Mouse (Mus musculus) stomach, postnatal 0 days (tissue): ENCODE results near the gene Sumo1. TPM values are rescaled to one million over a fixed set of nuclear protein-coding genes. Genes with fewer than 3 reads are reported as not detected.
A peak's percentile ranks its signal among the peaks of the same experiment; 100 is the strongest.

ENCODE experiments used
- ATAC-seq: fragments of 200-750 bp; cut with Nextera tagmentation; 2 replicates; pipeline ENCODE4 v1.8.0; 2017; ENCODE audit not compliant: low FRiP score, low TSS enrichment
- DNase-seq: peaks from one replicate; pipeline ENCODE4 v3.0.0-alpha.2; 2016; ENCODE audit warnings: low spot score
- H3K27ac ChIP-seq: fragments of 300-500 bp; sonication (generic); replicated peaks from 2 replicates; pipeline ENCODE4 v1.5.1; 2014; ENCODE audit warnings: mild to moderate bottlenecking, control low read depth
- H3K27me3 ChIP-seq: fragments of 300-500 bp; sonication (generic); 2 replicates; pipeline ENCODE4 v1.6.1; 2014; ENCODE audit warnings: low read length; ENCODE audit not compliant: control insufficient read depth, insufficient read depth
- H3K36me3 ChIP-seq: fragments of 300-500 bp; sonication (generic); 2 replicates; pipeline ENCODE4 v1.6.1; 2014; ENCODE audit warnings: low read length, mixed read lengths; ENCODE audit not compliant: control insufficient read depth, insufficient read depth
- H3K4me1 ChIP-seq: fragments of 300-500 bp; sonication (generic); replicated peaks from 2 replicates; pipeline ENCODE4 v1.6.1; 2014; ENCODE audit warnings: antibody characterized with exemption; ENCODE audit not compliant: control insufficient read depth, insufficient read depth
- H3K4me2 ChIP-seq: fragments of 300-500 bp; sonication (generic); replicated peaks from 2 replicates; pipeline ENCODE4 v1.6.1; 2014; ENCODE audit warnings: low read depth, mild to moderate bottlenecking, control low read depth, moderate library complexity
- H3K4me3 ChIP-seq: fragments of 300-500 bp; sonication (generic); 2 replicates; pipeline ENCODE4 v1.5.1; 2014; ENCODE audit warnings: low read depth, low read length, control low read depth
- H3K9ac ChIP-seq: fragments of 300-500 bp; sonication (generic); 2 replicates; pipeline ENCODE4 v1.6.1; 2014; ENCODE audit warnings: mild to moderate bottlenecking, low read length, control low read depth, mixed read lengths
- H3K9me3 ChIP-seq: fragments of 300-500 bp; sonication (generic); 2 replicates; pipeline ENCODE4 v1.6.1; 2016; ENCODE audit warnings: low read length; ENCODE audit not compliant: control insufficient read depth
- CTCF ChIP-seq: IDR thresholded peaks from 2 replicates; pipeline ENCODE4 v1.5.1; 2016; ENCODE audit warnings: antibody characterized with exemption, low read depth, mild to moderate bottlenecking, moderate library complexity
- EP300 ChIP-seq: optimal IDR thresholded peaks from 2 replicates; pipeline ENCODE3; 2016; ENCODE audit warnings: antibody characterized with exemption
- WGBS: fragments of 180-500 bp; shearing (Covaris S2); extraction: QIAGEN DNeasy Blood & Tissue Kit; methylation state at CpG from one replicate; pipeline ENCODE4 v1.1.7; 2014; 5-methylcytosine and 5-hydroxymethylcytosine counted together
- polyA plus RNA-seq: library from polyadenylated mRNA; unstranded; fragments of >200 nt; fragmentation: Nextera tagmentation; extraction: Ambion mirVana; gene quantifications from 2 replicates; pipeline ENCODE4 v1.2.1, GENCODE M21; 2015

The Sumo1 gene
- polyA plus RNA-seq, 1 experiment from 2014 or later, result 224 TPM

DNA sequence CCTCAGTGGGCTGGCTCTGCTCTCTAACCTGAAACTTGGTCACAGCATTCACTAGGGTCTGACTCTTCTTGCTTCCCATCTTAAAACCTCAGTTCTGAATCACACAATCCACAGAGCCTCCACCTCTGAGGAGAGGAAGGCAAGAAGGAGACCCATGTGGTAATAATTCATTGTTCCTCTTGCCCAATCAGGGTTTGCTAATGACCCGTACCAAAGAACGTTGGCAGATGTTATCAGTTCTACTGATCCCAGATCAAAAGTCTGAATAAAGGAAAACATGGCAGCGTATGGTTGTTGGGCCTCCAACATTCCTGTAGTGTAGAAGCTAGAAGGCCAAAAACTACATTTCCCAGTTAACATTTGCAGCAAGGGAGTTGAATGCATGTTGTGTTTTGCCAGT is 99.1 kb downstream of the Sumo1 start:
- H3K27me3 ChIP-seq, result no peaks in the 10 kb centered on the region
- WGBS, result 79% methylated on average over 3 of the region's 3 CpGs
- no peak overlapping the region for H3K4me3 ChIP-seq
- TF ChIP-seq CTCF (no peak), EP300 (no peak)
- H3K36me3 ChIP-seq, result no peaks in the 10 kb centered on the region
- DNase-seq (no peak), ATAC-seq (no peak)
- no peak overlapping the region for H3K27ac ChIP-seq
- no peak overlapping the region for H3K4me2 ChIP-seq
- no peaks in the 10 kb centered on the region for H3K9me3 ChIP-seq
- no peaks in the 10 kb centered on the region for H3K4me1 ChIP-seq
- H3K9ac ChIP-seq, result no peak overlapping the region

DNA sequence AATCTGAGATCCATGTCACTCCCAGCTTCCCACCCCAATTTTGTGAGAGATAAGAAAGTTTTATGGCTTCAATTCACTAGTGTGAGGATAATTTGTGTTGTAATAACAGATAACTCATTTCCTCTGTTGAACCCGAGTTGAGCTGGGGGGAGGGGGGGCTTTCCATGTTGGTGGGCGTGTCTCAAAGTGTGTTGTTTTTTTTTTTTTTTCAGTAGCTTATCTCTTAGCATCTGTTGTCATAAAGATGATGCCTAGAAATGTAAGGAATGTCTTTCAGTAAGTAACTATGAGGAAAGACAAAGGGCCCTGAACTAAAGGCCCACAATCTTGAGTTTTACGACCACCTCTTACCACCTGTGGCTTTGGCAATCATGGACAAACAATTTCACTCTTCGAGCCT is 99.9 kb downstream of the Sumo1 start:
- H3K4me1 ChIP-seq, result no peaks in the 10 kb centered on the region; the same call in 1 of the 2 replicates
- ATAC-seq, result no peak
- H3K9me3 ChIP-seq, result no peaks in the 10 kb centered on the region
- 64% methylated on average over 4 of the region's 4 CpGs for WGBS
- H3K4me3 ChIP-seq, result no peak overlapping the region
- TF ChIP-seq EP300 (no peak), CTCF (no peak)
- DNase-seq, result no peak
- no peaks in the 10 kb centered on the region for H3K27me3 ChIP-seq
- H3K36me3 ChIP-seq, result no peaks in the 10 kb centered on the region
- H3K4me2 ChIP-seq, result no peak overlapping the region
- H3K27ac ChIP-seq, result no peak overlapping the region
- no peak overlapping the region for H3K9ac ChIP-seq

DNA sequence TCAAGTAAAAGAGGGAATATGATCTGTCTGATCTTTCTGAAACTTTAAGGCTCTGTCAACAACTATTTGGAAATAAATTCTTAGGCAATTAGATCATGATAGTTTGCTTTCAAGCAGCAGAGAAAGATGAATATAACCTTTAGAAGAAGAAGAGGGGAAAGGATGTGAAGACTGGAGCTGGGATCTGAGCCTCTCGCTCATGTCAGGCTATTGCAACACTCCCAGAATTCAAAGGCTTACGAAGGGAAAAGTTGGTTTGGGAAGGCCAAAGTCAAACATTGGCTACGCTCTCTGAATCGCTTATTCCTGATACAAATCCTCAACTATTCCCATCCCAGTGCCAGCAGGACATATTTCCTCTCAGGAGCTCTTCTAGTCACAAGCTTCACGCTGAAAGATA is 101.3 kb downstream of the Sumo1 start:
- H3K9ac ChIP-seq, result no peak overlapping the region
- WGBS, result 72% methylated on average over 5 of the region's 5 CpGs
- TF ChIP-seq EP300 (no peak), CTCF (no peak)
- ATAC-seq (no peak), DNase-seq (no peak)
- H3K36me3 ChIP-seq, result no peaks in the 10 kb centered on the region
- no peak overlapping the region for H3K4me2 ChIP-seq
- no peaks in the 10 kb centered on the region; the same call in 1 of the 2 replicates for H3K4me1 ChIP-seq
- H3K27me3 ChIP-seq, result no peaks in the 10 kb centered on the region
- no peak overlapping the region for H3K27ac ChIP-seq
- no peak overlapping the region for H3K4me3 ChIP-seq
- no peaks in the 10 kb centered on the region for H3K9me3 ChIP-seq

DNA sequence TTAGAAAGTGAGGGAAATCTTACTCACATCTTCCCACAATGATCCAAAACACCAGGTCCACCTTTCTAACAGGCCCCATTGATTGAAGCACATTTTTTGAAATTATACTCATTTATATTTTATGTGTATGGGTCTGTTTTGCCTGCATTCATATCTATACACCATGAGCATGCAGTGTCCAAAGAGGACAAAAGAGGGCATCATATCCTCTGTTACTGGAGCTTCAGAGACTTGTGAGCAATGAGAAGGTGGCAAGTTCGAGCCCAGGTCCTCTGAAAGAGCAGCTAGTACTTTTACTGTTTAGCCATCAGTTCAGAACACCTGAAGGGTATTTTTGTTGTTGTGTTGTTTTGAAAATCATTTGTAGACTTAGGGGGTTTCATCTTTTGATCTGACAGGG is 102.4 kb downstream of the Sumo1 start:
- Histone ChIP-seq H3K27me3 (no peaks in the 10 kb centered on the region), H3K9ac (no peak overlapping the region), H3K4me3 (no peak overlapping the region), H3K27ac (no peak overlapping the region), H3K4me1 (no peaks in the 10 kb centered on the region; the same call in 1 of the 2 replicates), H3K4me2 (no peak overlapping the region), H3K36me3 (no peaks in the 10 kb centered on the region), H3K9me3 (no peaks in the 10 kb centered on the region)
- ATAC-seq (no peak), DNase-seq (no peak)
- WGBS, result 96% methylated on average over 1 of the region's 1 CpGs
- TF ChIP-seq EP300, result no peak
- TF ChIP-seq CTCF, result 0 out of 2 replicates have a peak, but pooled peaks have one; percentile 11

DNA sequence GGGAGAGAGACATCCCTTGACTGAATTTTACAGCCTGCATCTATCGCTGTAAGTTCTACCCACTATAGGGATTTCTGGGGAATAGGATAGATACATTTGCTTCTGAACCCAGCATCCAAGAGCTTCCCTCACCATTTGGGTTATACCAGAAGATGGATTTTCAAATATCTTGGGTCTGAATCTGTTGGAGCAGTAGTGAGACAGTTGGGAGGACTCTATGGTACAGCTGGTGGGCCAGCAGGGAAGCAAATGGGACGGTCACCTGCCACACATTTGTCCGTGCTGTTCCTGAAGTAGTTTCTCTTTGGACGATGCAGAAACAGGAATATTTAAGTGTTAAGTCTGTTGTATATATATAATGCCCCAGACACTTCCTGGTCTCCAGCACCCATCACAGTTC is 103.1 kb downstream of the Sumo1 start:
- no peaks in the 10 kb centered on the region; the same call in 1 of the 2 replicates for H3K4me1 ChIP-seq
- no peaks in the 10 kb centered on the region for H3K36me3 ChIP-seq
- no peaks in the 10 kb centered on the region for H3K9me3 ChIP-seq
- no peak for ATAC-seq
- TF ChIP-seq EP300 (no peak), CTCF (no peak)
- DNase-seq, result no peak
- no peak overlapping the region for H3K27ac ChIP-seq
- H3K4me2 ChIP-seq, result no peak overlapping the region
- no peak overlapping the region for H3K4me3 ChIP-seq
- no peak overlapping the region for H3K9ac ChIP-seq
- 85% methylated on average over 4 of the region's 4 CpGs for WGBS
- no peaks in the 10 kb centered on the region for H3K27me3 ChIP-seq

DNA sequence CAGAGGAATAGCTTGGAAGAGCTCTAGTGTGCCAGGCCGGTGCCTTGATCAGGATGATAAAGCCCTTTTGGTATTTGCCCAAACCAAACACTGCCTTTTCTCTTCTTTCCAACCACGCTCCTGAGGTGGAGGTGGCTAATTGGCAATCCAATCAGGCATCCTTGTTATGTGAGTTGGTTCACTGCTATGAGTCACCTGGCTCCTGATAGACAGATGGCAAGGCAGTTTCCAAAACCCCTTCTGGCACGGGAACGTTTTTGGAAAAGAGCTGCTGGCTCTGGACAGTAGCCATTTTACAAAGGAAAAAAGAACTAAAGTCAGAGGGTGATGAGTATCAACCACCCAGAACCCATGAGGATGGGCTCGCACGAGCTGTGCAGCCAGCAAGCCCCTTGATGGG is 103.7 kb downstream of the Sumo1 start:
- Histone ChIP-seq H3K4me1 (no peaks in the 10 kb centered on the region; the same call in 1 of the 2 replicates), H3K9ac (no peak overlapping the region), H3K4me3 (no peak overlapping the region), H3K27ac (no peak overlapping the region), H3K27me3 (no peaks in the 10 kb centered on the region), H3K36me3 (no peaks in the 10 kb centered on the region), H3K4me2 (no peak overlapping the region), H3K9me3 (no peaks in the 10 kb centered on the region)
- 51% methylated on average over 6 of the region's 6 CpGs for WGBS
- 0 out of 2 replicates have a peak, but pooled peaks have one; percentile 12 for ATAC-seq
- TF ChIP-seq EP300 (no peak), CTCF (no peak)
- DNase-seq, result no peak
